Mouse (Mus musculus): ENCODE data around the gene Noc3l.
A peak's percentile ranks its signal among the peaks of the same experiment; 100 is the strongest.

Gene Noc3l

GRCm38 (mm10) chr19:38818766-38819426 is at the start of gene Noc3l:
TSS of gene Noc3l (minus strand) at chr19:38819237.
- DNase-seq (ENCODE audit: low spot score in 2 of 2), result peak; percentile 58 to 94

- DNase-seq (ENCODE audit: low spot score in 2 of 2), result no peak
These were observed 43.5 kb upstream of the Noc3l start for GRCm38 (mm10) chr19:38862523-38862922.

GRCm38 (mm10) chr19:38858224-38858623 is 39.2 kb upstream of the Noc3l start:
- DNase-seq (ENCODE audit: low spot score in 2 of 2), result no peak

- DNase-seq (ENCODE audit: low spot score in 2 of 2), result no peak
These were observed 27.3 kb upstream of the Noc3l start for GRCm38 (mm10) chr19:38846373-38846772.

GRCm38 (mm10) chr19:38844817-38845216 is 25.8 kb upstream of the Noc3l start:
- no peak for DNase-seq (ENCODE audit: low spot score in 2 of 2)

GRCm38 (mm10) chr19:38837171-38837641 is 18.2 kb upstream of the Noc3l start:
- peak in 1 of 2 experiments; percentile 22 for DNase-seq (ENCODE audit: low spot score in 2 of 2)

GRCm38 (mm10) chr19:38836438-38837170 is 17.6 kb upstream of the Noc3l start, which contains the start of gene Tbc1d12:
TSS of gene Tbc1d12 (plus strand) at chr19:38836579.
- peak; percentile 58 to 87 for DNase-seq (ENCODE audit: low spot score in 2 of 2)

- DNase-seq (ENCODE audit: low spot score in 2 of 2), result no peak
These were observed 17.0 kb upstream of the Noc3l start for GRCm38 (mm10) chr19:38836084-38836437.

- DNase-seq (ENCODE audit: low spot score in 2 of 2), result no peak
These were observed 14.2 kb upstream of the Noc3l start for GRCm38 (mm10) chr19:38833224-38833623.

- DNase-seq (ENCODE audit: low spot score in 2 of 2), result no peak
These were observed 1.3 kb upstream of the Noc3l start for GRCm38 (mm10) chr19:38820186-38820804.

GRCm38 (mm10) chr19:38819427-38819802 is 378 bp upstream of the Noc3l start:
- DNase-seq (ENCODE audit: low spot score in 2 of 2), result no peak

- DNase-seq (ENCODE audit: low spot score in 2 of 2), result no peak
These were observed 846 bp downstream of the Noc3l start for GRCm38 (mm10) chr19:38818191-38818590.

GRCm38 (mm10) chr19:38798801-38799200 is 20.2 kb downstream of the Noc3l start:
- peak in 1 of 2 experiments; percentile 27 for DNase-seq (ENCODE audit: low spot score in 2 of 2)

GRCm38 (mm10) chr19:38798291-38798690 is 20.7 kb downstream of the Noc3l start:
- DNase-seq (ENCODE audit: low spot score in 2 of 2), result peak in 1 of 2 experiments; percentile 54

GRCm38 (mm10) chr19:38796546-38796945 is 22.5 kb downstream of the Noc3l start:
- no peak for DNase-seq (ENCODE audit: low spot score in 2 of 2)

- DNase-seq (ENCODE audit: low spot score in 2 of 2), result no peak
These were observed 25.4 kb downstream of the Noc3l start for GRCm38 (mm10) chr19:38793563-38794045.

- DNase-seq (ENCODE audit: low spot score in 2 of 2), result no peak
These were observed 31.3 kb downstream of the Noc3l start for GRCm38 (mm10) chr19:38787756-38788155.

GRCm38 (mm10) chr19:38783542-38783941 is 35.5 kb downstream of the Noc3l start:
- DNase-seq (ENCODE audit: low spot score in 2 of 2), result no peak

- DNase-seq (ENCODE audit: low spot score in 2 of 2), result peak; percentile 16 to 32
These were observed 40.2 kb downstream of the Noc3l start for GRCm38 (mm10) chr19:38778805-38779204.

GRCm38 (mm10) chr19:38775548-38775947 is 43.5 kb downstream of the Noc3l start:
- peak in 1 of 2 experiments; percentile 55 for DNase-seq (ENCODE audit: low spot score in 2 of 2)

GRCm38 (mm10) chr19:38766306-38766705 is 52.7 kb downstream of the Noc3l start:
- no peak for DNase-seq (ENCODE audit: low spot score in 2 of 2)

- DNase-seq (ENCODE audit: low spot score in 2 of 2), result no peak
These were observed 58.6 kb downstream of the Noc3l start for GRCm38 (mm10) chr19:38760441-38760840.
